Mouse (Mus musculus): ENCODE results near the gene Cpne7. TPM values are rescaled to one million over a fixed set of nuclear protein-coding genes. Genes with fewer than 3 reads are reported as not detected.

Cpne7 gene
- polyA plus RNA-seq, 1 experiment from 2014 or later: 0.49 TPM

DNA sequence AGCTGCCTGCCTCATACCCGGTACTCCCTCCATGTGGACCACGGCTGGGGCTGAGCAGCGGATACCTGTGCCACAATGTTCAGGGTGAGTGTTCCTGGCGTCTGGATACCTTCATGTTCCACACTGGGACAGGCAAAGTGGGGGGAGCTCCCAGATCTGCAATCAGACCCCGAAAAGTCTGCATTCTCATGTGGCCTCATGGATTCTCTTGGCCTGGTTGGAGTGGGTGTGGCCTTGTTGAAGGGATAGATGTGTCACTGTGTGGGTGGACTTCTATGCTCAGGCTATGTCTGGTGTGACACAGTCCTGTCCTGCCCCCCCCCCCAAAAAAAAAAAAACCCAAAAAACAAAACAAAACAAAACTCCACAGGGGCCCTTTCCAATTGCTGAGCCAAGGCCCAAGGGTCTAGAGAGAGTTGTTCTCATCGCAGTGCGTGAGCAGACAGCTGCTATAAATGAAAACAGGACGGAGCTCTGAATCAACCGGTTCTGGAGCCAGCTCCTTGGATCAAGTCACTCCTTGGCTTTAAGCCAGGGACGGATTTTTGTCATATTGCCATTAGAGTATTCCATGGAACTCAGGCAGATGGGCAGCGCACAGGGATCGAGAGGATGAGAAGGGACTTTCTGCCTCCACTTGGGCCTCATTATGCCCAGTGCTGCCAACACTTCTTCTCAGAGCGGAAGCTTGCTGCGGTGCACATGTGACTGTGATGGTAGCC, 24.7 kb downstream of the Cpne7 start:
- ATAC-seq (ENCODE audit: insufficient read depth) (peak; percentile 59), DNase-seq (peak; percentile 99)
- no peaks in the 10 kb centered on the region for H3K9me3 ChIP-seq (ENCODE audit: low read depth, low read length)
- no peaks in the 10 kb centered on the region for H3K36me3 ChIP-seq (ENCODE audit: insufficient read depth)
- no peak overlapping the region for H3K9ac ChIP-seq
- H3K4me2 ChIP-seq: no peak overlapping the region
- H3K27me3 ChIP-seq (ENCODE audit: insufficient read depth, low read length): no peaks in the 10 kb centered on the region
- H3K27ac ChIP-seq (ENCODE audit: low read depth): peak overlapping the region; percentile 90
- TF ChIP-seq CTCF (IDR thresholded peaks at IDR 0.05; ENCODE audit: low read depth): no peak
- 55% methylated on average over 14 of the region's 14 CpGs for WGBS
- peaks cover 9% of the 10 kb centered on the region for H3K4me1 ChIP-seq (ENCODE audit: insufficient read depth)
- no peak overlapping the region for H3K4me3 ChIP-seq (ENCODE audit: low read depth, low read length)

DNA sequence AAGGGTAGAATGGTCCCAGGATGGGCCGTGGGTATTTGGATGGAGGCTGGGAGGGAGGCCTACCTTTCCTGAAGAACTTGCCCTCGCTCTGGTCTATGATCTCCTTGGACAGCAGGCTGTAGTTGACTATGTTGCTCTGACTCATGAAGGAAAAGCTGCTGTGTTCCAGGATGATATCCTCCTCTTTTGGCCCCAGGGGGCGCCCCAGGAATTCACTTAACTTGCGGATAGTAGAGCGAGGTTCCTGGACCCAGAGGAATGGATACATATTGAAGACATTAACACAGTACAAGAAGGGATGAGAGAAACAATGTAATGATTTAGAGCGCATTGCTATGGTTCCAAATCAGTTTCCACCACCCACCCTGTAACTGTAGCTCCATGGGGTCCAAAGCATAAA, 28.1 kb downstream of the Cpne7 start:
- Histone ChIP-seq H3K4me3 (ENCODE audit: low read depth, low read length) (no peak overlapping the region), H3K4me2 (no peak overlapping the region), H3K9me3 (ENCODE audit: low read depth, low read length) (no peaks in the 10 kb centered on the region), H3K4me1 (ENCODE audit: insufficient read depth) (peaks cover 7% of the 10 kb centered on the region), H3K36me3 (ENCODE audit: insufficient read depth) (no peaks in the 10 kb centered on the region), H3K27ac (ENCODE audit: low read depth) (peak overlapping the region; percentile 26; the same call in 1 of the 2 replicates), H3K27me3 (ENCODE audit: insufficient read depth, low read length) (no peaks in the 10 kb centered on the region), H3K9ac (no peak overlapping the region)
- peak; percentile 61 for TF ChIP-seq CTCF (IDR thresholded peaks at IDR 0.05; ENCODE audit: low read depth)
- 51% methylated on average over 6 of the region's 6 CpGs for WGBS
- ATAC-seq (ENCODE audit: insufficient read depth) (no peak), DNase-seq (peak; percentile 80)

DNA sequence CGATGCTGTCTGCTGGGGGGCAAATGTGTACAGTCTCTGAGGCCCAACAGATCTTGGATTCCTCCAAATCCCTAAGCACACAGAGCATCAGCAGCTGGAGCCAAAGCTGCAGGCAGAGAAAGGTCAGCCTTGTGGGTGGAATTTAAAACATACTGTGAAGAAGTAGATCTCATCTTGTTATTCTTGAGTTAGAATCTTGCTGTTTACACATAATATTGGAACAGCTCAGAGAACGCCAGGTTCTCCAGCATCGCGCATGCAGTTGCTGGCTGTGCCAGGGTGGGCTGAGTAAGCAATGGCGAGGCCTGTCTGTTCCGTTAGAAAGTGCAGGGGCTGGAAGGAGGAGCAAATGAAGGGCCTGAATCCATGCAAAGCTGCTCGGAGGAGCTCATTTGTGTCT, 29.2 kb downstream of the Cpne7 start:
- WGBS: 52% methylated on average over 7 of the region's 7 CpGs
- Histone ChIP-seq H3K4me2 (no peak overlapping the region), H3K9ac (no peak overlapping the region), H3K27ac (ENCODE audit: low read depth) (peak overlapping the region; percentile 65), H3K4me3 (ENCODE audit: low read depth, low read length) (no peak overlapping the region), H3K27me3 (ENCODE audit: insufficient read depth, low read length) (no peaks in the 10 kb centered on the region), H3K9me3 (ENCODE audit: low read depth, low read length) (no peaks in the 10 kb centered on the region), H3K4me1 (ENCODE audit: insufficient read depth) (peaks cover 7% of the 10 kb centered on the region), H3K36me3 (ENCODE audit: insufficient read depth) (no peaks in the 10 kb centered on the region)
- DNase-seq: peak; percentile 28
- TF ChIP-seq CTCF (IDR thresholded peaks at IDR 0.05; ENCODE audit: low read depth): no peak
- ATAC-seq (ENCODE audit: insufficient read depth): no peak

DNA sequence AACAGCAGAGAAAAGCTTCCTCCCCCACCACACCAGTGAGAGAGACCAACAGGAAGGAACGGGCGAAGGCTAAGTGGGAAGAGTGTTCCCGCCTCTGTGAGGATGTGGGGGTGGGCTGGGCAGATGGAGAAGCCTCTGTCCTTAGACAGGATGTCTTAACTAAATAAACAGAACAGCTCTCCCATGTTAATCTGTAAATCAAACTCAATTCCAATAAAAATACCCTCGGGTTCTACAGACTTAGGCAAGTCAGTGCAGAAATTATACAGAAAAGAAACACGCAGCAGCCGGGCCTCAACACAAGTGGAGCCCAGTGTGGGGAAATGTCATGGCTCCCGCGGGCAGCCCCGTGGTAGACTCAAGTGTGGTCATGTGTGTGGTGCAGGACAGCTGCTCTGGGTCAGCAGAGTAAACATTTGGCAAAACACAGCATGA, 33.6 kb downstream of the Cpne7 start:
- H3K27ac ChIP-seq (ENCODE audit: low read depth): peak overlapping the region; percentile 63; the same call in 1 of the 2 replicates
- WGBS: 32% methylated on average over 9 of the region's 9 CpGs
- no peak for TF ChIP-seq CTCF (IDR thresholded peaks at IDR 0.05; ENCODE audit: low read depth)
- H3K4me1 ChIP-seq (ENCODE audit: insufficient read depth): no peaks in the 10 kb centered on the region
- H3K9me3 ChIP-seq (ENCODE audit: low read depth, low read length): no peaks in the 10 kb centered on the region
- no peak overlapping the region for H3K4me3 ChIP-seq (ENCODE audit: low read depth, low read length)
- no peaks in the 10 kb centered on the region for H3K36me3 ChIP-seq (ENCODE audit: insufficient read depth)
- H3K4me2 ChIP-seq: no peak overlapping the region
- DNase-seq (peak; percentile 72), ATAC-seq (ENCODE audit: insufficient read depth) (peak; percentile 69; the same call in 1 of the 2 replicates)
- no peak overlapping the region for H3K9ac ChIP-seq
- H3K27me3 ChIP-seq (ENCODE audit: insufficient read depth, low read length): no peaks in the 10 kb centered on the region

DNA sequence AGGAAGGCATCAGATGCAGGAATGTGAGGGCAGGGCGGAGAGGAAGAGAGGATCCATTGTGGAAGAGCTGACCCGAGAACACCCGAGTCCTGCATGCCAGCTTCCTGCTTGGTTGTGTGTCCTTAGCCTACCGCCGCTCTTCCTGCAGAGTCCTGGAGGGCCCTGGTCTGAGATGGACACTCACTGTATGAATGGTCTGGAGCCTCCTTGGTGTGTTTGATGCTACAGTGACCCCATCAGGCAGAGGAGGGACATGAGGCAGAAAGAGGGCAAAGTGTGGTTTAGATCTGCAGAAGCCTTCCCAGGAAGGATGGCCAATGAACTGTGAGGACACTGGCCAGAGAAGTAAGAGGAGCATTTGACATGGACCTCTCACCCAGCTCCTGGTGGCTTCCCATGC, 38.0 kb downstream of the Cpne7 start:
- no peaks in the 10 kb centered on the region for H3K36me3 ChIP-seq (ENCODE audit: insufficient read depth)
- ATAC-seq (ENCODE audit: insufficient read depth): no peak
- TF ChIP-seq CTCF (IDR thresholded peaks at IDR 0.05; ENCODE audit: low read depth): peak; percentile 61
- WGBS: 75% methylated on average over 5 of the region's 5 CpGs
- no peaks in the 10 kb centered on the region for H3K9me3 ChIP-seq (ENCODE audit: low read depth, low read length)
- H3K27me3 ChIP-seq (ENCODE audit: insufficient read depth, low read length): no peaks in the 10 kb centered on the region
- no peak overlapping the region for H3K4me2 ChIP-seq
- H3K27ac ChIP-seq (ENCODE audit: low read depth): no peak overlapping the region
- H3K4me1 ChIP-seq (ENCODE audit: insufficient read depth): peaks cover 8% of the 10 kb centered on the region; the same call in 1 of the 2 replicates
- no peak overlapping the region for H3K9ac ChIP-seq
- no peak overlapping the region for H3K4me3 ChIP-seq (ENCODE audit: low read depth, low read length)
- peak; percentile 39 for DNase-seq

DNA sequence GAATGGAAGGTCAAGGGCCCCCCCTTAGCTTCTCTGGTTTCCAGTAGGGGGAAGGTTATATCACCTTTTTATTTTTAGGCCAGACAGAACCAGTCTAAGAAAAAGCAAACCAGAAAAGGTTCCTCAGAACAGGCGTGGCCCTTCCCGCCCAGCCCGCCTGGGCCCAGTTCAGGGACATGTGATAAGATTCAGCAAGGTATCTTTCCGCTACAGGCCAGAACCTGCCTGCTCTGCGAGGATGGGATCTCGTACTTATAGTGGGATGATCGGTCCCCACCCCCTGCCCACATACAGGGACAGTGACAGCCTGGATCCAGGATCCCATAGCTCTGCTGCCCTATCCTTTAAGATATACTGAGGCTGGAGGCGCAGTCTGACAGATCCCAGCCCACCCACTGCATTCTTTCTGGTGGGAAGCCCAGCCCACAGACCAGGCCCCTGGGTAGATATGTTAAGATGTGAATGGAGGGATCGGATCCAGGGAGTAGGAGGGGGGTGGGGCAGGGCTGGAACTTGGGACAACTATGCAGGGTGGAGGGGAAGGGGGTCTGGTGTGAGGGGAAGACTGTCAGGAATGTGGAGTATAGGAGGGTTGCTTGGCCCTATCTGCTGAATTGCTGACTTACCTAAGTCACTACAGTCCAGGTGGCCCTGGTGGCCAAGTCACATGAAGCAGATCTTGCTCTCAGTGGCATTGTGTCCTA, 39.0 kb downstream of the Cpne7 start:
- Histone ChIP-seq H3K27ac (ENCODE audit: low read depth) (no peak overlapping the region), H3K9me3 (ENCODE audit: low read depth, low read length) (no peaks in the 10 kb centered on the region), H3K27me3 (ENCODE audit: insufficient read depth, low read length) (no peaks in the 10 kb centered on the region), H3K36me3 (ENCODE audit: insufficient read depth) (no peaks in the 10 kb centered on the region), H3K4me2 (no peak overlapping the region), H3K9ac (no peak overlapping the region), H3K4me1 (ENCODE audit: insufficient read depth) (peaks cover 8% of the 10 kb centered on the region; the same call in 1 of the 2 replicates), H3K4me3 (ENCODE audit: low read depth, low read length) (no peak overlapping the region)
- peak; percentile 32; the same call in 1 of the 2 replicates for ATAC-seq (ENCODE audit: insufficient read depth)
- no peak for DNase-seq
- 63% methylated on average over 9 of the region's 9 CpGs for WGBS
- no peak for TF ChIP-seq CTCF (IDR thresholded peaks at IDR 0.05; ENCODE audit: low read depth)

DNA sequence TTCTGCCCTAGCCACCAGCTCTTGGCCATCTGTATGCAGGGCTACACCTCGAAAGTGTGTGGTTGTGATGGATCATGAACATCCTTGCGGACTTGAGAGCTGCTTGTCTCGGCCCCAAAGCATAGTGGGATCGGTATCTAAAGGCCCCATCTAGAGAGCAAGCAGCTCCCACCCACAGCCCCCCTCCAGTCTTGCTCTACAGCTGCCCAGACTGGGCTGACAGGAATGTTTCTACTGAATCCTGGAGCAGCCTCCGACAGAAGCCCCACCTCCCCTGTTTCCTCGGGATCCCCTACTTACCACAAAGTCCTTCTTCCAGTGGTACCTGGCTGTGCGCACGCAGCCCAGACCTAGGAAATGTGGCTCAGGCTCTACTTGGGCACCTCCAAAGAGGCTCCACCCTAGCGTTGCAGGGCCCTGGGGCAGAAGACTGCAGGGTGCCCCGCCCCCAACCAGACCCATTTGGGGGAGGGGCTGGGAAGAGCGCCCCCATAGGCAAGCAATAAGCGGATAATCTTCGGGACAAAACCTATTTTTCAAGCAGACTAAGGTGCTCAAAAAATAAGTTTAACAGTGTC, 40.8 kb downstream of the Cpne7 start, which contains the start of gene Sult5a1:
Sult5a1 (minus strand) TSS at position 428 of the 578 bp plus-strand sequence.
- H3K4me3 ChIP-seq (ENCODE audit: low read depth, low read length): peak within 1 kb of the TSS; percentile 17

More for the DNA sequence above, 40.8 kb downstream of the Cpne7 start, which contains the start of gene Sult5a1:
- peak; percentile 72 for ATAC-seq (ENCODE audit: insufficient read depth)
- H3K4me1 ChIP-seq (ENCODE audit: insufficient read depth): peaks cover 8% of the 10 kb centered on the region; the same call in 1 of the 2 replicates
- TF ChIP-seq CTCF (IDR thresholded peaks at IDR 0.05; ENCODE audit: low read depth): peak; percentile 38
- peak within 1 kb of the TSS; percentile 19 for H3K9ac ChIP-seq
- peak within 1 kb of the TSS; percentile 50 for H3K27ac ChIP-seq (ENCODE audit: low read depth)
- H3K9me3 ChIP-seq (ENCODE audit: low read depth, low read length): no peaks in the 10 kb centered on the region
- WGBS: 26% methylated on average over 13 of the region's 13 CpGs
- no peaks in the 10 kb centered on the region for H3K36me3 ChIP-seq (ENCODE audit: insufficient read depth)
- H3K27me3 ChIP-seq (ENCODE audit: insufficient read depth, low read length): no peaks in the 10 kb centered on the region
- H3K4me2 ChIP-seq: peak within 1 kb of the TSS; percentile 38
- peak; percentile 64 for DNase-seq

Measured in lung, embryonic 14.5 days (tissue).